Mouse (Mus musculus) forelimb bud, embryonic 11.5 days (tissue): ENCODE results near the gene Atn1.
"Not testable (repeated sequence)": the region's sequence is repeated elsewhere in the genome, so short reads cannot be mapped to it uniquely, and the experiment has no call there.

Experiments used
- DNase-seq: peaks from one replicate; pipeline ENCODE4 v3.0.0-alpha.2; 2012; ENCODE audit warnings: low read depth, low spot score

Gene Atn1

GRCm38 (mm10) chr6:124755831-124756595, at the start of gene Atn1, which contains the start of gene Gm45234:
Gene Atn1 (minus strand): TSS chr6:124756524.
Gene Gm45234 (minus strand): TSS chr6:124756021.
- DNase-seq = peak; percentile 59

DNA sequence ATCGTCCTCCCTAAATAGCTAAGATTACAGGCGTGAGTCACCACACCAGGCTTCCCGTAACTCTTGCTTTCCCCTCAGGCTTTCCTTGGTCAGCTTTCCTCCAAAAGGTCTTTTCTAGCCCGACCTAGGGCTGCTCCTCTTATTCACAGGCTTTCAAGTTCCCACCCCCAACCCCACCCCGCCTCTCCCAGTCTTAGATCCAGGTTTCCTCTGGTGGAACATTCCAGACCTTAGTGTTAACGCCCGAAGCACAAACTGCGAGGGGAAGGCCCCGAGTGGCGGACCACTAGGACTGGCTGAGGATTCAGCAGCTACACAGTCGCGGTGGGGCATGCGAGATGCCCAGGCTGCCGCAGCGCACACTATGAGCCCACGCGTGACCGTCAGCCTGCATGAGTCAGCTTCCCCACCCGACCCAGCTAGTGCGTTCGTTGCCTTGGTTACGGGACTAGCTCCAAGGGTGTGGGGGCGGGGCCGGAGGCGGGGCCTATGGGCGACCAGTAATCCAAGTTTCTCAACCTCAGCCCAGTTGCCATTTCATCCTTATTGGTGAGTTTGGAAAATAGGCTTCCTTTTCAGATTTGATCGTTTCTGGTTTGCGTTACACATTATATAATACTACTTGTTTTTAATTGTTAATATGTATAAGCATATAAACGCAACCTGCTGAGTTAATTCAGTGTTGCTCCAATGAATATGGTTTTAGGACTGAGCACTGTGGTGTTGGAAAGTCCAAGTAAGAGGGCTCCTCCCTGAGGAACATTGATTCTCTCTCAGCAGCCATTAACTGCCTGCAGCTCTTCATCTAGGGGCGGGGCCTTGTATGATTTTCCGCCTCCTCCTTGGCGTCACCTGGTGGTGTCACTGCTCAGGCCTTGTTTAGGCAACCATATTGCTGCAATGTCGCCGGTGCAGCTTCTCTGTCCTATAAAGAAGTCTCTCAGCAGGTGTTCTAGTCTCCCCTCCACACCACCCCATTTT, 49.3 kb upstream of the Atn1 start:
- peak; percentile 86 for DNase-seq

GRCm38 (mm10) chr6:124804341-124804740, 48.0 kb upstream of the Atn1 start:
- DNase-seq = no peak

DNA sequence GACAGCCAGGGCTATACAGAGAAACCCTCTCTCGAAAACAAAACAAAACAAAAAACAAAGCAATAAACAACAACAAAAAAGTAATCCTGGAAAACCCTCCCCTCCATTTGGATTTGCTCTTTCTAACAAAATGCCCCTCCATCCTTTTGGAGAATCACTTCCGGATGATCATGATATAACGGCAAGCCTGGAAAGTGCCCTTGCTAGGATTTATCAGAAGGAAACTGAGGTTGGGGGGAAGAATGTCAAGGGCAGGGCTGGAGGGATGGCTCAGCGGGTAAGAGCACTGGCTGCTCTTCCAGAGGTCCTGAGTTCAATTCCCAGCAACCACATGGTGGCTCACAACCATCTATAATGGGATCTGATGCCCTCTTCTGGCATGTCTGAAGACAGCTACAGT, 47.4 kb upstream of the Atn1 start:
- DNase-seq = not testable (repeated sequence)

GRCm38 (mm10) chr6:124803061-124803460, 46.7 kb upstream of the Atn1 start:
- DNase-seq = no peak

DNA sequence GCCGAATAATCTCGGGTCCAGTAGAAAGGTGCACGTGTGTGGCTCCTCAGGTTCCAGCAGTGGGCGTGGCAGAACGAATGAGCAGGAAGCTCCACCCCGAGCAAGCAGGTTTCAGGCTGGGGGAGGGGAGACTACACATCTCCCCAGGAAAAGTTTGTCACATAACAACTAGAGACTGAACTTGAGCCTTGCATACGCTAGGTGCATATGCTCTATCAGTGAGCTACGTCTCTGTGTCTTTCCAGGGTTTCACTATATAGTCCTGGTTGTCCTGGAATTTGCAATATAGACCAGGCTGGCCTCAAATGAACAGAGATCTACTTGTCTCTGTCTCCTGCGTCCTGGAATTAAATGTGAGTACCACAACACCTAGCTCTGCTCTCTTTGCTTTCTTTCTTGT, 46.1 kb upstream of the Atn1 start:
- not testable (repeated sequence) for DNase-seq

DNA sequence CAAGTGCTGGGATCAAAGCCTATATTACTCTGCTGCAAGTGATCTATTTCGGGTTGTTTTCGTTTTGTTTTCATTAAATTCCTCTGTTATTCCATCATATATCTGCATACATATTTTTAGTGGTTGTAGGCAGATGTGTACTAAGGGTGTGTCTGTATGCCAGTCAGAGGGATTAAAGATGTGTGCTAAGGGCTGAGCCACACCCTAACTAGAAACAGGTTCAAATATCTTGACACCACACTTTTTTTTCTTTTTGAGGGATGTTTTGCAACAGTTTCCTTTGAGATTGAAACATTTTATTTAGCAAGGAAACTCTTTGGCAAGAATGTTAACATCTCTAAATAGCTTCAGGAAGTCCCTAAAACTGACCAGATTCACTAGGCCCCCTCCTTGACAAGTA, 39.9 kb upstream of the Atn1 start:
- no peak for DNase-seq

GRCm38 (mm10) chr6:124795781-124796180, 39.5 kb upstream of the Atn1 start:
- no peak for DNase-seq

GRCm38 (mm10) chr6:124791911-124792310, 35.6 kb upstream of the Atn1 start:
- DNase-seq = no peak

DNA sequence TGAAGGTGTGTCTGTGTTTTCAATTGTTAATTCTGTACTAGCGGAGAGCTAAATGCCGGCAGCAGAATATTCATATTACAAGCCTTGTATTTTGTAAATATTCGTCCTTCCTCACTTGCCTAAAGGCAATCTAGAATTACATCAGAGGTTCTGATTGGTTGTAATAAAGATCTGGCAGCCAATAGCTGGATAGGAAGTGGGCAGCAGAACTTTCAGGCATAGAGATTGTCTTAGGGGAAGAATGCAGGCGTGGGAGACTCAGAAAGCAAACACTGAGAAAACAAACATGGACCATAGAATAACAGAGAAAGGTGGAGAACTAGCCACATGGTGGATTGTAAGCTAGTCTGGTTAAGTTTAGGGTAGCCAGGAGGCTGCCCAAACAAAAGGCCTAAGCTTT, 33.8 kb upstream of the Atn1 start:
- no peak for DNase-seq

- DNase-seq = no peak
Measured at GRCm38 (mm10) chr6:124789519-124789918, 33.2 kb upstream of the Atn1 start.

- no peak for DNase-seq
Measured at GRCm38 (mm10) chr6:124787722-124788121, 31.4 kb upstream of the Atn1 start.

- DNase-seq = no peak
Measured at GRCm38 (mm10) chr6:124786756-124787420, 30.6 kb upstream of the Atn1 start.

- peak; percentile 61 for DNase-seq
Measured at GRCm38 (mm10) chr6:124782436-124782835, 26.1 kb upstream of the Atn1 start.

- no peak for DNase-seq
Measured at GRCm38 (mm10) chr6:124780917-124781316, 24.6 kb upstream of the Atn1 start.

DNA sequence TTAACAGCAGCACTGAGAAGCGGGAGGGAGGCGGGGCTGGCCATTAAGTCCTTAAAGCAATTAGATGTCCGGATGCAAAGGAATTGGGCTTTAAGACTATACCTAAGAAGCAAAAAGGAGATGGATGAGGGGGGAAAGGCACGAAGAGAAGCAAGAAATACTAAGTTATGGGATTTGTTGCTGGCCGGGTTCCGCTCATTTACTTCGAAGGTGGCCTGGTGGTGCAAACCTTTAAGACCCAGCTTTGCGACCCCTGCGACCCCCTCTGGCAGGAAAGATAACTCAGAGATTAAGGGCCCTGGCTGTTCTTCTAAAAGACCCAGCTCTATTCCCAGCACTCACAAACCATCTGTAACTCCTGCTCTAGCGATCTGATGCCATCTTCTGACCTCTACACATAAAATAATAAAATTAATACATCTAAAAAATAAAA, 23.7 kb upstream of the Atn1 start:
- DNase-seq = no peak

- DNase-seq = peak; percentile 66
Measured at GRCm38 (mm10) chr6:124779222-124779983, 23.1 kb upstream of the Atn1 start, which contains the start of gene Lrrc23. Gene Lrrc23 (minus strand): TSS chr6:124779727.

DNA sequence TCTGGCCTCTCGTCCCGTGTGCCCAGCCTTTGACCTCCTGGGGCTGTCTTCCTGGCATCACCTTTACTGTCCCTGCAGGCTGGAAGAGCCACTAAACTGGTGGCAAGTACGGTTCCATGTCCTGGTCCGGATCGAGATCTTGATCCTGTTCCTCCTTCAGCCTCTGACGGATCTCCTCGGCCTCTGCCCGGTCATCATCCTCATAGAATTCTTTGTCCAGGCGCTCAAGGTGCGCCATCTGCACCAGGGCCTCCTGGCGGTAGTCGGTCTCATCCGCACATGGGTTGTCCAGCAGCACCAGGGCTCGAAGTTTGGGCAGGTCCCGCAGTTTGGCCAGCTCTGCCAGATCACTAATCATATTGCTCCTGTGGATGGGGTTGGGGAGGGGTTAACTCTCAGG, 14.2 kb upstream of the Atn1 start:
- no peak for DNase-seq

DNA sequence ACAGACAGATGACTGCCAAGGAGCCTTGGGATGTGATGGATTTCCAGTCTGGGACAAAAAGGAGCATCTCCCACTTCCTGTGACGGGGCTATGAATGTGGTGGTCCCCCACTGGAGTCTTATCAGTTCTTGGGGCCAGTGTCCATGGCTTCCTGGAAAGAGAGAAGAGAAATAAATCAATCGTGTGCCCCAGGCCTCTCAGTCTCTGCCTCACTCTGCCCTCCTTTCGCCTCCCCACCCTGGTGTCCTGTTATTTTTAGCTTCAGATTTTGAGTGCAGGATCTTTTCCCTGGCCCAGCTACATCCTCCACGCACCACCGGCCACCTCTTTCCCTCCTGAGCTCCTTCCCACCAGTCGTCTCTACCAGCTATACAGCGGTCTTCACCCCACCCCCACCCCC, 13.7 kb upstream of the Atn1 start:
- DNase-seq = no peak

GRCm38 (mm10) chr6:124769101-124769765, 12.9 kb upstream of the Atn1 start, which contains the start of gene Eno2:
Gene Eno2 (minus strand): TSS chr6:124769673.
- peak; percentile 26 for DNase-seq

GRCm38 (mm10) chr6:124768704-124769044, 12.3 kb upstream of the Atn1 start:
- DNase-seq = no peak
